Mouse (Mus musculus) Patski (cell line): Measurements from ENCODE around the gene Cisd3. TPM values are rescaled to one million over a fixed set of nuclear protein-coding genes. Genes with fewer than 3 reads are reported as not detected.
"Not testable (repeated sequence)": the region's sequence is repeated elsewhere in the genome, so short reads cannot be mapped to it uniquely, and the experiment has no call there.

Source experiments
- ATAC-seq: fragments of 100-300 bp; one replicate; pipeline ENCODE4 v1.8.0; 2021
- CTCF ChIA-PET: fragments of 350-600 bp; sonication (Branson Sonifier 250); formaldehyde crosslinking; loops from one replicate; lab custom pipeline; 2022; ENCODE audit warnings: inconsistent platforms; lab: Charles Lee
- POLR2A ChIA-PET: fragments of 350-600 bp; sonication (Branson Sonifier 250); formaldehyde crosslinking; loops from one replicate; lab custom pipeline; 2022; ENCODE audit warnings: antibody characterized with exemption, inconsistent platforms; lab: Charles Lee
- DNase-seq: peaks from one replicate; pipeline ENCODE4 v3.0.0-alpha.2; 2011; ENCODE audit warnings: low read depth, low spot score
- H3K27me3 ChIP-seq: fragments of 371-371 bp; one replicate; pipeline ENCODE4 v1.5.1; 2021
- CTCF ChIP-seq: fragments of 100-300 bp; IDR thresholded peaks from one replicate; pipeline ENCODE4 v1.5.1; 2021
- in situ Hi-C: fragments of 300-500 bp; cut with MboI; formaldehyde crosslinking; loops from 3 replicates; pipeline ENCODE4 v1.11.1; 2018; ENCODE audit warnings: low pct_unique_long_range_greater_than_20kb, mixed read lengths
- polyA plus RNA-seq: library from polyadenylated mRNA; unstranded; gene quantifications from one replicate; pipeline ENCODE4 v1.2.3, GENCODE M21; 2021

The Cisd3 gene
- polyA plus RNA-seq, 1 experiment from 2014 or later: 60.3 TPM

GRCm38 (mm10) chr11:97701581-97702392 lies 16.2 kb downstream of the Cisd3 start:
- no peak for TF ChIP-seq CTCF
- ATAC-seq (no peak), DNase-seq (no peak)
- ChIA-PET CTCF (interaction anchor here (1.5 to 3.7 kb wide), 2 partner anchors 13 to 57 kb away, joined by 4 to 13 read pairs; no protein-coding TSS in a partner anchor), POLR2A (interaction anchor here (0.7 kb wide), 1 partner anchor 25 kb away, joined by 6 read pairs; no protein-coding TSS in a partner anchor)
- in situ Hi-C loops: no loop called here
- H3K27me3 ChIP-seq: no peaks in the 10 kb centered on the region

GRCm38 (mm10) chr11:97702393-97702745 lies 16.7 kb downstream of the Cisd3 start:
- in situ Hi-C loops: no loop called here
- TF ChIP-seq CTCF: no peak
- ATAC-seq: no peak
- no peak for DNase-seq
- POLR2A ChIA-PET: interaction anchor here (0.7 to 2.8 kb wide), 3 partner anchors 12 to 26 kb away, joined by 4 to 16 read pairs (median 6); no protein-coding TSS in a partner anchor
- H3K27me3 ChIP-seq: no peaks in the 10 kb centered on the region
- CTCF ChIA-PET: interaction anchor here (1.4 to 1.5 kb wide), 2 partner anchors 12 to 24 kb away, joined by 3 to 4 read pairs; no protein-coding TSS in a partner anchor

- no peak for TF ChIP-seq CTCF
- in situ Hi-C loops: no loop called here
- POLR2A ChIA-PET: interaction anchor here (1.7 to 2.8 kb wide), 2 partner anchors 11 to 25 kb away, joined by 4 to 16 read pairs; no protein-coding TSS in a partner anchor
- CTCF ChIA-PET: interaction anchor here (1.4 to 1.5 kb wide), 2 partner anchors 11 to 23 kb away, joined by 3 to 4 read pairs; no protein-coding TSS in a partner anchor
- ATAC-seq (peak; percentile 70), DNase-seq (peak; percentile 100)
- no peaks in the 10 kb centered on the region for H3K27me3 ChIP-seq
Measured at GRCm38 (mm10) chr11:97703039-97703826, 17.6 kb downstream of the Cisd3 start, which contains the start of gene Psmb3. Gene Psmb3 (plus strand): TSS chr11:97703399.

GRCm38 (mm10) chr11:97710067-97710466 lies 24.4 kb downstream of the Cisd3 start:
- H3K27me3 ChIP-seq, in situ Hi-C loops, ATAC-seq, CTCF ChIA-PET, DNase-seq: not testable (repeated sequence)
- POLR2A ChIA-PET: interaction anchor here (0.7 to 0.8 kb wide), 2 partner anchors 11 to 27 kb away, joined by 3 to 5 read pairs; no protein-coding TSS in a partner anchor

- POLR2A ChIA-PET: no interaction called here
- H3K27me3 ChIP-seq: no peaks in the 10 kb centered on the region
- no peak for TF ChIP-seq CTCF
- in situ Hi-C loops: no loop called here
- DNase-seq (no peak), ATAC-seq (no peak)
- CTCF ChIA-PET: no interaction called here
Measured at GRCm38 (mm10) chr11:97711200-97711900, 25.7 kb downstream of the Cisd3 start.

- ATAC-seq: no peak
- no peak for TF ChIP-seq CTCF
- no peaks in the 10 kb centered on the region for H3K27me3 ChIP-seq
- ChIA-PET POLR2A (no interaction called here), CTCF (no interaction called here)
- in situ Hi-C loops: no loop called here
- no peak for DNase-seq
Measured at GRCm38 (mm10) chr11:97712286-97712685, 26.7 kb downstream of the Cisd3 start.

GRCm38 (mm10) chr11:97713896-97714295 lies 28.3 kb downstream of the Cisd3 start:
- TF ChIP-seq CTCF: no peak
- POLR2A ChIA-PET: interaction anchor here (1.9 kb wide), 1 partner anchor 10 kb away, joined by 16 read pairs; the partner anchor contains the start of gene Psmb3
- H3K27me3 ChIP-seq: no peaks in the 10 kb centered on the region
- in situ Hi-C loops: no loop called here
- DNase-seq (no peak), ATAC-seq (no peak)
- CTCF ChIA-PET: interaction anchor here (1.3 kb wide), 1 partner anchor 11 kb away, joined by 4 read pairs; the partner anchor contains the start of gene Psmb3

GRCm38 (mm10) chr11:97714356-97714755 lies 28.7 kb downstream of the Cisd3 start:
- DNase-seq (no peak), ATAC-seq (no peak)

More at GRCm38 (mm10) chr11:97714356-97714755, 28.7 kb downstream of the Cisd3 start:
- H3K27me3 ChIP-seq: no peaks in the 10 kb centered on the region
- in situ Hi-C loops: no loop called here
- CTCF ChIA-PET: interaction anchor here (1.3 kb wide), 1 partner anchor 12 kb away, joined by 4 read pairs; the partner anchor contains the start of gene Psmb3
- POLR2A ChIA-PET: interaction anchor here (1.9 kb wide), 1 partner anchor 11 kb away, joined by 16 read pairs; the partner anchor contains the start of gene Psmb3
- no peak for TF ChIP-seq CTCF
